Mouse (Mus musculus): Measurements from ENCODE around the gene Capn3. TPM values are rescaled to one million over a fixed set of nuclear protein-coding genes. Genes with fewer than 3 reads are reported as not detected.

Capn3 gene
- polyA plus RNA-seq, 3 experiments from 2014 or later: 2.8 to 42.7 (median 37.9) TPM

GRCm38 (mm10) chr2:120482506-120483389, 26.9 kb downstream of the Capn3 start:
- peak; percentile 23 for ATAC-seq

GRCm38 (mm10) chr2:120484241-120484640, 28.4 kb downstream of the Capn3 start:
- peak; percentile 32 for ATAC-seq

- ATAC-seq: no peak
Measured at GRCm38 (mm10) chr2:120493254-120493653, 37.4 kb downstream of the Capn3 start.

GRCm38 (mm10) chr2:120496511-120496910, 40.7 kb downstream of the Capn3 start:
- ATAC-seq: no peak

GRCm38 (mm10) chr2:120499971-120500471, 44.2 kb downstream of the Capn3 start:
- ATAC-seq: peak; percentile 85

GRCm38 (mm10) chr2:120501136-120501918, 45.5 kb downstream of the Capn3 start:
- no peak for ATAC-seq

- ATAC-seq: peak; percentile 33
Measured at GRCm38 (mm10) chr2:120501931-120502604, 46.2 kb downstream of the Capn3 start.

- no peak for ATAC-seq
Measured at GRCm38 (mm10) chr2:120502605-120502990, 46.8 kb downstream of the Capn3 start.

GRCm38 (mm10) chr2:120503094-120503493, 47.3 kb downstream of the Capn3 start:
- no peak for ATAC-seq

- no peak for ATAC-seq
Measured at GRCm38 (mm10) chr2:120503992-120504391, 48.2 kb downstream of the Capn3 start.

GRCm38 (mm10) chr2:120514181-120514580, 58.4 kb downstream of the Capn3 start:
- no peak for ATAC-seq

- ATAC-seq: no peak
Measured at GRCm38 (mm10) chr2:120518547-120519210, 62.9 kb downstream of the Capn3 start.

GRCm38 (mm10) chr2:120526771-120527170, 71.0 kb downstream of the Capn3 start:
- ATAC-seq: no peak

- ATAC-seq: no peak
Measured at GRCm38 (mm10) chr2:120529531-120529930, 73.7 kb downstream of the Capn3 start.

- no peak for ATAC-seq
Measured at GRCm38 (mm10) chr2:120531223-120531622, 75.4 kb downstream of the Capn3 start.

- no peak for ATAC-seq
Measured at GRCm38 (mm10) chr2:120539333-120539732, 83.5 kb downstream of the Capn3 start.

GRCm38 (mm10) chr2:120539778-120540208, 84.0 kb downstream of the Capn3 start:
- ATAC-seq: no peak

GRCm38 (mm10) chr2:120544732-120545131, 88.9 kb downstream of the Capn3 start:
- no peak for ATAC-seq

Measured in inflammation-experienced regulatory T-cells, adult 6 months (primary cell).